Mouse (Mus musculus) thymus, adult 2 months (tissue): ENCODE data around the gene Klk1b4.

Experiments
- CTCF ChIP-seq: fragments of 200-500 bp; IDR thresholded peaks from 2 replicates; pipeline ENCODE4 v1.5.1; 2012; ENCODE audit warnings: mild to moderate bottlenecking, control low read depth, low read length, moderate library complexity, borderline replicate concordance; ENCODE audit not compliant: control insufficient read depth, poor library complexity, insufficient read depth; ENCODE audit errors: extremely low read depth
- POLR2A ChIP-seq: fragments of 200-500 bp; IDR thresholded peaks from 2 replicates; pipeline ENCODE4 v1.6.1; 2012; ENCODE audit warnings: mild to moderate bottlenecking, low read length, control low read depth, moderate library complexity; ENCODE audit not compliant: control insufficient read depth, poor library complexity, insufficient read depth; ENCODE audit errors: extremely low read depth

DNA sequence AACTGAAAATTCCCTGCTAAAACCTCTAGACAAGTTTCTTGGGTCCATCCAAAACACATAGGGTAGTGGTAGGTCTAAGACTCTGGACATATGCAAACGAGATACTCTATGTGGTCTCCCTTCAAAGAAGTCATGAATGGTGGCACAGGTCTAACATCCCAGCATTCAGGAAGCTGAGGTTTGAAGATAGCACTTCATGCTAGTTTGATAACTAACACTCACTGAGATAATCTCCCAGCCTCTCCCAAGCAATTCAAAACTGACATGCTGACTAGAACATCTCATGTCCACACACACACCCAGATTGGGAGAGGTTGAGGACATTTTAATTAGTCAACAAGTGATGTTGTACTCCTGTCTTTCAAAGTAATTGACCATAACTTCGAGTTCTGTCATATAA is 32.7 kb downstream of the Klk1b4 start:
- TF ChIP-seq CTCF (no peak), POLR2A (no peak)
